Mouse (Mus musculus) heart, embryonic 15.5 days (tissue): ENCODE results near the gene Slc2a13. TPM values are rescaled to one million over a fixed set of nuclear protein-coding genes. Genes with fewer than 3 reads are reported as not detected.

Experiments
- ATAC-seq: fragments of 200-750 bp; cut with Nextera tagmentation; replicated peaks from 2 replicates; pipeline ENCODE4 v1.8.0; 2017; ENCODE audit warnings: low read depth, moderate TSS enrichment; ENCODE audit not compliant: insufficient number of reproducible peaks, insufficient read depth, low FRiP score
- H3K27ac ChIP-seq: fragments of 300-500 bp; sonication (generic); 2 replicates; pipeline ENCODE4 v1.5.1; 2015; ENCODE audit warnings: mild to moderate bottlenecking, inconsistent platforms
- H3K27me3 ChIP-seq: fragments of 300-500 bp; sonication (generic); 2 replicates; pipeline ENCODE4 v1.6.1; 2015; ENCODE audit warnings: inconsistent platforms
- H3K36me3 ChIP-seq: fragments of 300-500 bp; sonication (generic); 2 replicates; pipeline ENCODE4 v1.6.1; 2015; ENCODE audit warnings: mild to moderate bottlenecking, inconsistent platforms
- H3K4me1 ChIP-seq: fragments of 300-500 bp; sonication (generic); replicated peaks from 2 replicates; pipeline ENCODE4 v1.6.1; 2015; ENCODE audit warnings: inconsistent platforms
- H3K4me2 ChIP-seq: fragments of 300-500 bp; sonication (generic); 2 replicates; pipeline ENCODE4 v1.6.1; 2015; ENCODE audit warnings: inconsistent platforms, mild to moderate bottlenecking, moderate library complexity
- H3K4me3 ChIP-seq: fragments of 300-500 bp; sonication (generic); 2 replicates; pipeline ENCODE4 v1.5.1; 2015; ENCODE audit warnings: mild to moderate bottlenecking, inconsistent platforms
- H3K9ac ChIP-seq: fragments of 300-500 bp; sonication (generic); 2 replicates; pipeline ENCODE4 v1.6.1; 2015; ENCODE audit warnings: mild to moderate bottlenecking, inconsistent platforms
- H3K9me3 ChIP-seq: fragments of 300-500 bp; sonication (generic); replicated peaks from 2 replicates; pipeline ENCODE4 v1.6.1; 2016; ENCODE audit warnings: inconsistent platforms
- WGBS: fragments of 180-500 bp; shearing (Covaris S2); methylation state at CpG from one replicate; pipeline ENCODE4 v1.1.7; 2015; ENCODE audit warnings: mixed read lengths; 5-methylcytosine and 5-hydroxymethylcytosine counted together
- polyA plus RNA-seq: library from polyadenylated mRNA; unstranded; fragments of >200 nt; fragmentation: Nextera tagmentation; extraction: Ambion mirVana; gene quantifications from 2 replicates; pipeline ENCODE4 v1.2.1, GENCODE M21; 2015

Slc2a13 gene
- polyA plus RNA-seq, result 1.0 and 1.5 TPM in 2 replicates

- Histone ChIP-seq H3K27me3 (peaks cover 12% of the 10 kb centered on the region; the same call in 1 of the 2 replicates), H3K9ac (peak within 1 kb of the TSS; percentile 71), H3K4me1 (peaks cover 15% of the 10 kb centered on the region), H3K4me3 (peak within 1 kb of the TSS; percentile 67), H3K9me3 (no peaks in the 10 kb centered on the region), H3K36me3 (no peaks in the 10 kb centered on the region), H3K4me2 (peak within 1 kb of the TSS; percentile 88), H3K27ac (peak within 1 kb of the TSS; percentile 56)
- WGBS, result under 1% methylated on average over 26 of the region's 26 CpGs
- ATAC-seq, result peak; percentile 93
These were observed at the start of gene Slc2a13 for GRCm38 (mm10) chr15:91573111-91573538. Gene Slc2a13, minus strand, starts transcription at chr15:91573261.

DNA sequence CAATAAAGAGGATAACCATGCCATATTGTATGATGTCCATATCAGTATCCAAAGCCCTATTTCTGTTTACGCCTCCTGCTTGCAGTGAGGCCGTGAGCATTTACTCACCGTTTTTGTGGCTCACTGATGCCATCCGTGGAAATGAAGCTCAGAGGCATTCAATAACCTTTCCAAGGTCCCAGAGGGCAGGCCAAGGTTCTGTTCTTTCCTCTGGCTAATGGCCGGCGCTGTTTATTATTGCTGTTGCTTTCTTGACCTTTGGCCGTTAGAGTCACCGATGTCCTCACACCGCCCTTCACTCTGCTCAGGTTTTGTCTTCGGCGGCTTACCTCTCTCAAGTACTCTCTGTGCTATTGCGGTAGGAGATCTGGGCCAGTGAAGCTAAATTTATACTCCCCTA, 43.0 kb upstream of the Slc2a13 start:
- Histone ChIP-seq H3K4me2 (no peak overlapping the region), H3K9ac (no peak overlapping the region), H3K27ac (no peak overlapping the region), H3K36me3 (no peaks in the 10 kb centered on the region), H3K4me3 (no peak overlapping the region), H3K27me3 (no peaks in the 10 kb centered on the region), H3K9me3 (no peaks in the 10 kb centered on the region), H3K4me1 (no peaks in the 10 kb centered on the region)
- no peak for ATAC-seq
- 81% methylated on average over 12 of the region's 12 CpGs for WGBS

GRCm38 (mm10) chr15:91615532-91615931, 42.5 kb upstream of the Slc2a13 start:
- Histone ChIP-seq H3K9ac (no peak overlapping the region), H3K4me2 (no peak overlapping the region), H3K36me3 (no peaks in the 10 kb centered on the region), H3K9me3 (no peaks in the 10 kb centered on the region), H3K4me3 (no peak overlapping the region), H3K4me1 (no peaks in the 10 kb centered on the region), H3K27me3 (no peaks in the 10 kb centered on the region), H3K27ac (no peak overlapping the region)
- WGBS, result 78% methylated on average over 4 of the region's 4 CpGs
- no peak for ATAC-seq

GRCm38 (mm10) chr15:91613981-91614665, 41.1 kb upstream of the Slc2a13 start:
- H3K4me1 ChIP-seq, result no peaks in the 10 kb centered on the region
- H3K9me3 ChIP-seq, result no peaks in the 10 kb centered on the region
- WGBS, result 78% methylated on average over 11 of the region's 11 CpGs
- H3K27ac ChIP-seq, result no peak overlapping the region
- no peak overlapping the region for H3K4me3 ChIP-seq
- H3K9ac ChIP-seq, result no peak overlapping the region
- H3K4me2 ChIP-seq, result no peak overlapping the region
- no peak for ATAC-seq
- no peaks in the 10 kb centered on the region for H3K36me3 ChIP-seq
- no peaks in the 10 kb centered on the region for H3K27me3 ChIP-seq

DNA sequence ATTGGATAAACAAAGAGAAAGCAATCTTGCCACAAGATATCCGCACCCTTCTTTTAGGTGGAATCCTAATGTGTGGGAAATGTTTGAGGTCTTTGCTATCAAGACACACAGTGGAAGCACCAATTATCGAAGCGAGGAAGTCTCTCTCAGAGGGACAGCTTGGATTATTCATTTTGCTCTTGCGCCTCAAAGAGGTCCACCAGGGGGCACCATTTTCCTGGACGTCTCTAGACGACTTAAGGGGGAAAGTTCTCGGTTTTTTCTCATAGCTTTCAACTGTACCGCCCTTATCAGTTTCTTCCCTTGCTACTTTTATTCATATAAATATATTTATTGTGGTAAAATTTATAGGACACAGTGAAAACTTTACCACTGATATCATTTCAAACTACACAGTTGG, 36.7 kb upstream of the Slc2a13 start:
- H3K9ac ChIP-seq, result no peak overlapping the region
- no peak overlapping the region for H3K4me3 ChIP-seq
- no peak for ATAC-seq
- H3K4me2 ChIP-seq, result peak overlapping the region; percentile 16; the same call in 1 of the 2 replicates
- no peaks in the 10 kb centered on the region for H3K27me3 ChIP-seq
- 15% methylated on average over 8 of the region's 8 CpGs for WGBS
- H3K4me1 ChIP-seq, result no peaks in the 10 kb centered on the region
- no peak overlapping the region for H3K27ac ChIP-seq
- H3K36me3 ChIP-seq, result no peaks in the 10 kb centered on the region
- no peaks in the 10 kb centered on the region for H3K9me3 ChIP-seq

DNA sequence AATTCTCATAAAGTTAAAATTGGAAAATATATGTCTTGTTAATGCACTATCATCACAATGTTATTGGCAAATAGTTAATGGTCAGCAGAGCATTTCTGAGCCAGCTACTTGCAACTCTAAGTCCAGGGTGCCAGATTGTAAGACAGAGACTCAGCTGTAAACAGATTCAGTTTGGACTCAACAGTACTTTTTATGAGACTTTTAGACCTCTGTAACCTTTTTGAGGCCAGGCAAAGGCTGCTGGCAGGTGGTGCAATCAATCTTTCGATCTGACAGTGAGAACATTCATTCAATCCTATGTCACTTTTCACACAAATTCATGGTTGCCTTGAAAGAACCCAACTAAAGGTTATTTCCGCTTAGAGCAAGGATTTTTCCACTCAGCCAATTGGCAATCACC, 35.8 kb upstream of the Slc2a13 start:
- Histone ChIP-seq H3K4me1 (no peaks in the 10 kb centered on the region), H3K27me3 (no peaks in the 10 kb centered on the region), H3K9me3 (no peaks in the 10 kb centered on the region), H3K27ac (no peak overlapping the region), H3K9ac (no peak overlapping the region), H3K4me3 (no peak overlapping the region), H3K36me3 (no peaks in the 10 kb centered on the region), H3K4me2 (no peak overlapping the region)
- ATAC-seq, result no peak
- 65% methylated on average over 2 of the region's 2 CpGs for WGBS

DNA sequence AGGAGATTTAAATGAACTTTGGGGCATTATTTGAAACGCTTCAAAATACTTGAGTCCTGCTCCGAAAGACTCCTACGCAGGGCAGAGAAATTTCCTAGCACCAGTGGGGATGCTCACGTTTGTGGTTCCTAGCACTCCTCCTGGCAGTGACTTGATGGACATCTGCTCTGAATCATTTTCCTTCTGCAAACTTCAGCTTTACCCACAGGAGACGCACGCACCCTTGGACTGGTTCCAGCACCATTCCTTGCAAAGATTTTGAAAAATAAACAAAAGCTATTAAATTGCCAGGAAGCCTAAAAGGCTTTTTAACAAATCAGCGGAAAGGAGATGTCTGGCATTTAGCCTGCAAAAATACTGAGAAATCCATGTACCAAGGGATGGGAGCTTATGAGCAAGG, 28.1 kb upstream of the Slc2a13 start:
- no peaks in the 10 kb centered on the region for H3K36me3 ChIP-seq
- H3K9ac ChIP-seq, result no peak overlapping the region
- H3K9me3 ChIP-seq, result no peaks in the 10 kb centered on the region
- no peak overlapping the region for H3K4me2 ChIP-seq
- no peak for ATAC-seq
- H3K4me3 ChIP-seq, result no peak overlapping the region
- H3K4me1 ChIP-seq, result no peaks in the 10 kb centered on the region
- 65% methylated on average over 7 of the region's 7 CpGs for WGBS
- H3K27me3 ChIP-seq, result no peaks in the 10 kb centered on the region
- H3K27ac ChIP-seq, result no peak overlapping the region

DNA sequence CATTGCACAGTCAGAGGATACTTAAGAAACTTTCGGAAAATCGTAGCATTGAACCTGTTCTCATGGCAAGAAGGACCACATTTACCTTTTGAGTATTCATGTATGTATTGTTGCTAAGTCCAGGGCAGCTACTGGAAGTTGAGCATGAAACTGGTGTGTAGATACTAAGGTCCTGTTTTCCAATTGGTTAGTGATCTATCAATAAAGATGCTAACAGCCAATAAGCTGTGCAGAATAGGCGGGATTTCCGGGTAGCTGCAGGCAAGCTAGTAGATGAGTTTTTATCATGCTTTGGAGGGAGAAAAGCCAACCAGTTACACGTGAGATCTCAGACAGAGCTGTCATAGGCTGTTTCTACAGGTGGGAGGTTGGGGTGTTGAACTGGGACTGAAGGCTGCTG, 24.2 kb upstream of the Slc2a13 start:
- Histone ChIP-seq H3K4me2 (no peak overlapping the region), H3K9me3 (no peaks in the 10 kb centered on the region), H3K27me3 (no peaks in the 10 kb centered on the region), H3K9ac (no peak overlapping the region), H3K27ac (no peak overlapping the region), H3K4me3 (no peak overlapping the region), H3K4me1 (no peaks in the 10 kb centered on the region), H3K36me3 (no peaks in the 10 kb centered on the region)
- no peak for ATAC-seq
- 81% methylated on average over 5 of the region's 5 CpGs for WGBS

- Histone ChIP-seq H3K4me2 (no peak overlapping the region), H3K4me1 (peaks cover 15% of the 10 kb centered on the region), H3K4me3 (no peak overlapping the region), H3K27me3 (peaks cover 12% of the 10 kb centered on the region; the same call in 1 of the 2 replicates), H3K27ac (no peak overlapping the region), H3K36me3 (no peaks in the 10 kb centered on the region), H3K9ac (no peak overlapping the region), H3K9me3 (no peaks in the 10 kb centered on the region)
- WGBS, result 19% methylated on average over 8 of the region's 8 CpGs
- no peak for ATAC-seq
These were observed 1.4 kb upstream of the Slc2a13 start for GRCm38 (mm10) chr15:91574492-91574891.

GRCm38 (mm10) chr15:91572421-91573069, 516 bp downstream of the Slc2a13 start:
- H3K4me1 ChIP-seq, result peaks cover 15% of the 10 kb centered on the region
- peak; percentile 77 for ATAC-seq
- H3K4me3 ChIP-seq, result peak overlapping the region; percentile 67
- peak overlapping the region; percentile 71 for H3K9ac ChIP-seq
- H3K9me3 ChIP-seq, result no peaks in the 10 kb centered on the region
- H3K27ac ChIP-seq, result peak overlapping the region; percentile 56
- peak overlapping the region; percentile 88 for H3K4me2 ChIP-seq
- H3K36me3 ChIP-seq, result no peaks in the 10 kb centered on the region
- under 1% methylated on average over 76 of the region's 91 CpGs for WGBS
- peaks cover 12% of the 10 kb centered on the region; the same call in 1 of the 2 replicates for H3K27me3 ChIP-seq

DNA sequence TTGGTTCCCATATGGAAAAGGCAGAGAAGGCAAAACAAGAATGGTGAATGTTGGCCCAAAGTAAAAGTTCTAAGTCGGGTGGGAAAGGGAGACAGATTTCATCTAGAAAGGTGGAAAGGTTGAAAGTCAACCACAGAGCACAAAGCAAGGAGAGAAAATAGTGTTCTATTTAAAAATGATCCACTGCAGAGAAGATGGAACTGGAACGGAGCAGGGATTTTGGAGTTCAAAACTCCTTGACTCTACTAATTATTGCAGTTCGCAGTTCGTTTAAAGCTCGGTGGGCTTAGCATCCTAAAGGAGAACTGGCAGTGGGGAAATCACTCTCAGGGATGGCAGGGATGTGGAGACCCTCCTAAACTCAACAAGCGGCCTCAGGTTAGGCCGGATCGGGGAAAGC, 1.1 kb downstream of the Slc2a13 start:
- Histone ChIP-seq H3K4me1 (peaks cover 15% of the 10 kb centered on the region), H3K4me3 (peak overlapping the region; percentile 67), H3K9ac (peak overlapping the region; percentile 71), H3K9me3 (no peaks in the 10 kb centered on the region), H3K4me2 (peak overlapping the region; percentile 88), H3K36me3 (no peaks in the 10 kb centered on the region), H3K27me3 (peaks cover 12% of the 10 kb centered on the region; the same call in 1 of the 2 replicates), H3K27ac (no peak overlapping the region)
- ATAC-seq, result no peak
- WGBS, result 7% methylated on average over 8 of the region's 8 CpGs
